Mouse (Mus musculus) embryonic facial prominence, embryonic 14.5 days (tissue): ENCODE measurements around the gene Elavl2. TPM values are rescaled to one million over a fixed set of nuclear protein-coding genes. Genes with fewer than 3 reads are reported as not detected.

Experiments used
- ATAC-seq: fragments of 200-750 bp; cut with Nextera tagmentation; 2 replicates; pipeline ENCODE4 v1.8.0; 2017; ENCODE audit warnings: low read depth, moderate number of reproducible peaks, moderate TSS enrichment
- DNase-seq: peaks from one replicate; pipeline ENCODE4 v3.0.0-alpha.2; 2015; ENCODE audit warnings: low spot score
- H3K27ac ChIP-seq: fragments of 300-500 bp; sonication (generic); replicated peaks from 2 replicates; pipeline ENCODE4 v1.5.1; 2014; ENCODE audit warnings: low read depth, mild to moderate bottlenecking, low read length, moderate library complexity
- H3K27me3 ChIP-seq: fragments of 300-500 bp; sonication (generic); replicated peaks from 2 replicates; pipeline ENCODE4 v1.6.1; 2014; ENCODE audit warnings: low read length; ENCODE audit not compliant: control insufficient read depth, insufficient read depth
- H3K36me3 ChIP-seq: fragments of 300-500 bp; sonication (generic); 2 replicates; pipeline ENCODE4 v1.6.1; 2014; ENCODE audit warnings: low read length, mixed read lengths; ENCODE audit not compliant: control insufficient read depth, insufficient read depth
- H3K4me1 ChIP-seq: fragments of 300-500 bp; sonication (generic); 2 replicates; pipeline ENCODE4 v1.6.1; 2014; ENCODE audit warnings: antibody characterized with exemption, low read length; ENCODE audit not compliant: control insufficient read depth, insufficient read depth
- H3K4me2 ChIP-seq: fragments of 300-500 bp; sonication (generic); 2 replicates; pipeline ENCODE4 v1.6.1; 2014; ENCODE audit warnings: low read depth, mild to moderate bottlenecking, low read length, moderate library complexity, mixed read lengths
- H3K4me3 ChIP-seq: fragments of 300-500 bp; sonication (generic); 2 replicates; pipeline ENCODE4 v1.5.1; 2014; ENCODE audit warnings: low read depth, mild to moderate bottlenecking, low read length
- H3K9ac ChIP-seq: fragments of 300-500 bp; sonication (generic); 2 replicates; pipeline ENCODE4 v1.6.1; 2014; ENCODE audit warnings: low read depth, mild to moderate bottlenecking, low read length, moderate library complexity, mixed read lengths
- H3K9me3 ChIP-seq: fragments of 300-500 bp; sonication (generic); 2 replicates; pipeline ENCODE4 v1.6.1; 2016; ENCODE audit warnings: low read length; ENCODE audit not compliant: control insufficient read depth
- WGBS: fragments of 180-500 bp; shearing (Covaris S2); extraction: QIAGEN DNeasy Blood & Tissue Kit; methylation state at CpG from one replicate; pipeline ENCODE4 v1.1.7; 2014; 5-methylcytosine and 5-hydroxymethylcytosine counted together
- microRNA-seq: library from miRNA; unstranded; fragments of <30 nt; microRNA quantifications from one replicate; pipeline ENCODE4, GENCODE M21; 2016; ENCODE audit warnings: borderline number of aligned reads
- polyA plus RNA-seq: library from polyadenylated mRNA; unstranded; fragments of >200 nt; fragmentation: Nextera tagmentation; extraction: Ambion mirVana; gene quantifications from 2 replicates; pipeline ENCODE4 v1.2.1, GENCODE M21; 2014

The Elavl2 gene
- polyA plus RNA-seq, 1 experiment from 2014 or later = 11.4 TPM

DNA sequence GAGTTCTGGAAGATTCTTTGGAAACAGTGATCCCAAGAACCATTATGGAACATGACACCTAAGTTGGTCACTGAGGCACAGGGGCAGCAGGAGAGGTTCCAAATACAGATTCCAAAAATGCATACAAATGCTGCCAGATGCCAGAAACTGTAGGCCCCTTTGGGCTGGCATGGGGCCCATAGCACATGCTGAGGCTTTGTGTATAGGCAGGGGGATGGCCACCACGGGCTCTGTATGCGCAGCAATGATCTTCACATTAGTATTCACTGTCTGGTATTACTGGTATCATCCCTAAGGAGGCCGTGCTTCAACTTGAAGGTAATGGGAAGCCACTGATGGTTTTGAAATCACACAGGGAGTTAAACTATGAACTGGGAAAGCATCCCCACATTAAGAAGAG lies 181.3 kb downstream of the Elavl2 start:
- Histone ChIP-seq H3K27ac (no peak overlapping the region), H3K9ac (no peak overlapping the region), H3K36me3 (no peaks in the 10 kb centered on the region), H3K9me3 (no peaks in the 10 kb centered on the region), H3K4me3 (no peak overlapping the region), H3K4me1 (no peaks in the 10 kb centered on the region), H3K4me2 (no peak overlapping the region), H3K27me3 (no peaks in the 10 kb centered on the region)
- ATAC-seq (no peak), DNase-seq (peak; percentile 13)
- WGBS = 83% methylated on average over 3 of the region's 3 CpGs

DNA sequence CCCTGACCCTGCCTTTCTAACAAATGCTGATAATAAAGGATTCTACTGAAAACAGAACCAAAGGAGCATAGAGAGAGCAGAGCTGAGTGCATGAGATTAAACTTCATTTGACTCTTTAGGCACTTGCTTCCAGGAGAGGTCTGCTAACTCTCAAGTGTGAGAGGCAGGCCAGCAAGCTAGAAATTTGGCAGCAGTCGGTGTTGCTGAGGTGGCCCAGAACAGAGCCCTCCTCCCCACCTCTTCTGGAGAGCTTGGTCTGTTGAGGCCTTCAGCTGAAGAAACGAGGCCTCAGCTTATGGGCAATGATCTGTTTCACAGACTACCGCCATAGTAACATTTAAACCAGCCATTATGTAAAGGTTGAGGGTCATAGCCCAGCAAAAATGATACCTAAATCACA lies 186.7 kb downstream of the Elavl2 start:
- Histone ChIP-seq H3K4me3 (no peak overlapping the region), H3K27me3 (no peaks in the 10 kb centered on the region), H3K9ac (no peak overlapping the region), H3K4me2 (no peak overlapping the region), H3K9me3 (no peaks in the 10 kb centered on the region), H3K36me3 (no peaks in the 10 kb centered on the region), H3K27ac (no peak overlapping the region), H3K4me1 (no peaks in the 10 kb centered on the region)
- no peak for ATAC-seq
- WGBS = 73% methylated on average over 3 of the region's 3 CpGs
- peak; percentile 17 for DNase-seq

DNA sequence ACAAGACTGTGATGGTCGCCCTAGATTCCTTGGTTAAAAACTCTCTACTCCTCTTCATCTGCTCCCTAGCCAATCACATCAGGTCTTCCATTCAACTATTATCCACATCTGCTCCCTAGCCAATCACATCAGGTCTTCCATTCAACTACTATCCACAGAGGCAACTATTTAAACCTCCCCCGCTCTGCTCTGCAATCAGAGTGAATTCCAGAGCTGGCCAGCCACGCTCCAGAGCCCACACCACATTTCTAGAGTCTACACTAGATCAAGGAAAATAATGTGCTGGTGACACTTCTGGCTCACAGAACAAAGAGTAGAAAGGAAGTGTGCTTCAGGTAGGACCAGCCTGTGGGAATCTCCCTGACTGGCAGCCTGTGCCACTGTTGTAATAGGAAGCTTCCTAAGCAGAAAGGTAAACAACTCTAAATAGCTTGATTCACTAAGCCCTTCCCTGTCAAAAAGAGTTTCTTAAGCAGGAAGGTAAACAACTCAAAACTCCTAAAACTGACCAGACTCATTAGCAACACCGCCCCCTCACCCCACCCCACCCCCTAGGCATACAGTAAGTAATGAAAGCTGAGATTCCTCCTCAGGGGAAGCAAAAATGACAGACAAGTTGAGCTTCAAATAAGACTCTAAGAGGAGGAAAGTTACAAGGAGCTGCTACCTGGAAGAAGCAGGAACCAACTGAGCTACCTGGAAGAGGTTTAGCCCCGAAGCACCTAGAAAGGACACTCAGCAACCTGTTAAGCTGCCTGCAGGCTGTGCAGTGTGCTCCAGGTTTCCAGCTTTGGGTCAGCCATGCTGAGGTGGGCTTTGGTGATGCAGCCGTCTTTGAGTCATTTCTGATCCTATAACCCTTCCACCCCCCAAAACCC lies 191.9 kb downstream of the Elavl2 start:
- Histone ChIP-seq H3K27ac (no peak overlapping the region), H3K9ac (no peak overlapping the region), H3K27me3 (no peaks in the 10 kb centered on the region), H3K4me3 (no peak overlapping the region), H3K4me2 (no peak overlapping the region), H3K36me3 (no peaks in the 10 kb centered on the region), H3K4me1 (no peaks in the 10 kb centered on the region), H3K9me3 (no peaks in the 10 kb centered on the region)
- DNase-seq = peak; percentile 59
- WGBS = 47% methylated on average over 6 of the region's 6 CpGs
- ATAC-seq = peak; percentile 86

Small RNAs within 50 kb of the gene (microRNA-seq; reads per million reads assigned to microRNA genes)
- gene Mir6402 = not detected
